Mouse (Mus musculus): ENCODE results near the gene Olfr748. TPM values are rescaled to one million over a fixed set of nuclear protein-coding genes. Genes with fewer than 3 reads are reported as not detected.
"Not testable (repeated sequence)": the region's sequence is repeated elsewhere in the genome, so short reads cannot be mapped to it uniquely, and the experiment has no call there.

The Olfr748 gene
- not detected in 2 replicates for total RNA-seq (2015)
- total RNA-seq (2017), result not detected in 2 replicates

GRCm38 (mm10) chr14:50707073-50707472 is at the start of gene Olfr748:
TSS of gene Olfr748 (plus strand) at chr14:50707373.
- ATAC-seq (ENCODE audit: poor library complexity, severe bottlenecking), result no peak

GRCm38 (mm10) chr14:50693106-50693505 is 14.1 kb upstream of the Olfr748 start, which contains the start of gene Olfr747:
TSS of gene Olfr747 (minus strand) at chr14:50693206.
- ATAC-seq (ENCODE audit: poor library complexity, severe bottlenecking), result no peak

GRCm38 (mm10) chr14:50719875-50720274 is 12.7 kb downstream of the Olfr748 start:
- ATAC-seq (ENCODE audit: poor library complexity, severe bottlenecking), result not testable (repeated sequence)

GRCm38 (mm10) chr14:50722371-50722770 is 15.2 kb downstream of the Olfr748 start:
- not testable (repeated sequence) for ATAC-seq (ENCODE audit: poor library complexity, severe bottlenecking)

GRCm38 (mm10) chr14:50740334-50740733 is 33.2 kb downstream of the Olfr748 start:
- ATAC-seq (ENCODE audit: poor library complexity, severe bottlenecking), result no peak

- no peak for ATAC-seq (ENCODE audit: poor library complexity, severe bottlenecking)
These were observed 34.4 kb downstream of the Olfr748 start for GRCm38 (mm10) chr14:50741584-50741983.

- no peak for ATAC-seq (ENCODE audit: poor library complexity, severe bottlenecking)
These were observed 37.8 kb downstream of the Olfr748 start, which contains the start of gene Olfr749 for GRCm38 (mm10) chr14:50744994-50745393. TSS of gene Olfr749 (minus strand) at chr14:50745094.

GRCm38 (mm10) chr14:50758416-50759085 is 51.4 kb downstream of the Olfr748 start:
- ATAC-seq (ENCODE audit: poor library complexity, severe bottlenecking), result no peak

Other genes starting within 250 kb of the Olfr748 start
- gene Olfr741, start 234.6 kb upstream of the Olfr748 start, total RNA-seq (2015), result not detected in 2 replicates
- gene Olfr741, start 234.6 kb upstream of the Olfr748 start, total RNA-seq (2017), result not detected in 2 replicates
- gene Olfr742, start 203.8 kb upstream of the Olfr748 start, total RNA-seq (2015), result not detected in 2 replicates
- gene Olfr742, start 203.8 kb upstream of the Olfr748 start, total RNA-seq (2017), result not detected in 2 replicates
- gene Olfr743, start 185.5 kb upstream of the Olfr748 start, total RNA-seq (2015), result not detected in 2 replicates
- not detected in 2 replicates for gene Olfr743, start 185.5 kb upstream of the Olfr748 start, total RNA-seq (2017)
- gene Olfr744, start 92.5 kb upstream of the Olfr748 start, total RNA-seq (2015), result not detected in 2 replicates
- gene Olfr744, start 92.5 kb upstream of the Olfr748 start, total RNA-seq (2017), result not detected in 2 replicates
- gene Olfr745, start 68.0 kb upstream of the Olfr748 start, total RNA-seq (2015), result not detected in 2 replicates
- gene Olfr745, start 68.0 kb upstream of the Olfr748 start, total RNA-seq (2017), result not detected in 2 replicates
- gene Olfr746, start 60.3 kb upstream of the Olfr748 start, total RNA-seq (2015), result not detected in 2 replicates
- not detected in 2 replicates for gene Olfr746, start 60.3 kb upstream of the Olfr748 start, total RNA-seq (2017)
- not detected in 2 replicates for gene Olfr747, start 14.2 kb upstream of the Olfr748 start, total RNA-seq (2015)
- gene Olfr747, start 14.2 kb upstream of the Olfr748 start, total RNA-seq (2017), result not detected in 2 replicates
- gene Olfr749, start 37.7 kb downstream of the Olfr748 start, total RNA-seq (2015), result not detected in 2 replicates
- gene Olfr749, start 37.7 kb downstream of the Olfr748 start, total RNA-seq (2017), result not detected in 2 replicates
- gene Ttc5, start 78.1 kb downstream of the Olfr748 start, total RNA-seq (2015), result 21.2 and 23.1 TPM in 2 replicates
- 35.4 and 39.4 TPM in 2 replicates for gene Ttc5, start 78.1 kb downstream of the Olfr748 start, total RNA-seq (2017)
- gene Ccnb1ip1, start 100.4 kb downstream of the Olfr748 start, total RNA-seq (2015), result not detected in 2 replicates
- not detected in 2 replicates for gene Ccnb1ip1, start 100.4 kb downstream of the Olfr748 start, total RNA-seq (2017)
- gene Parp2, start 100.5 kb downstream of the Olfr748 start, total RNA-seq (2015), result 59.7 and 62.1 TPM in 2 replicates
- gene Parp2, start 100.5 kb downstream of the Olfr748 start, total RNA-seq (2017), result 53.6 and 78.7 TPM in 2 replicates
- gene Tep1, start 163.2 kb downstream of the Olfr748 start, total RNA-seq (2015), result 200 and 215 TPM in 2 replicates
- 131 and 161 TPM in 2 replicates for gene Tep1, start 163.2 kb downstream of the Olfr748 start, total RNA-seq (2017)
- gene Klhl33, start 190.1 kb downstream of the Olfr748 start, total RNA-seq (2015), result 0.07 and 0.27 TPM in 2 replicates
- gene Klhl33, start 190.1 kb downstream of the Olfr748 start, total RNA-seq (2017), result 0.28 and 0.40 TPM in 2 replicates
- 101 and 107 TPM in 2 replicates for gene Osgep, start 217.5 kb downstream of the Olfr748 start, total RNA-seq (2015)
- gene Osgep, start 217.5 kb downstream of the Olfr748 start, total RNA-seq (2017), result 87.9 and 125 TPM in 2 replicates
- 46.3 and 64.2 TPM in 2 replicates for gene Apex1, start 217.6 kb downstream of the Olfr748 start, total RNA-seq (2015)
- gene Apex1, start 217.6 kb downstream of the Olfr748 start, total RNA-seq (2017), result 34.8 and 47.0 TPM in 2 replicates
- 115 and 118 TPM in 2 replicates for gene Pip4p1, start 223.5 kb downstream of the Olfr748 start, total RNA-seq (2015)
- 38.5 and 39.9 TPM in 2 replicates for gene Pip4p1, start 223.5 kb downstream of the Olfr748 start, total RNA-seq (2017)
- gene Pnp, start 223.7 kb downstream of the Olfr748 start, total RNA-seq (2015), result 329 and 405 TPM in 2 replicates
- gene Pnp, start 223.7 kb downstream of the Olfr748 start, total RNA-seq (2017), result 158 and 204 TPM in 2 replicates
- gene Gm49342, start 237.1 kb downstream of the Olfr748 start, total RNA-seq (2015), result 43.8 TPM in 1 of 2 replicates, not detected in the other
- 161 and 177 TPM in 2 replicates for gene Gm49342, start 237.1 kb downstream of the Olfr748 start, total RNA-seq (2017)
- 14.4 and 16.7 TPM in 2 replicates for gene Pnp2, start 248.6 kb downstream of the Olfr748 start, total RNA-seq (2015)
- 6.7 and 9.6 TPM in 2 replicates for gene Pnp2, start 248.6 kb downstream of the Olfr748 start, total RNA-seq (2017)